Mouse (Mus musculus): ENCODE data around the gene Calhm2. TPM values are rescaled to one million over a fixed set of nuclear protein-coding genes. Genes with fewer than 3 reads are reported as not detected.

The Calhm2 gene
- polyA plus RNA-seq, 1 experiment from 2014 or later, result 0.05 TPM

GRCm38 (mm10) chr19:47133161-47133560 is 4.9 kb downstream of the Calhm2 start:
- no peak for TF ChIP-seq CTCF (IDR thresholded peaks at IDR 0.05)
- ATAC-seq (no peak), DNase-seq (ENCODE audit: low read depth, low spot score) (no peak)
- no peaks in the 10 kb centered on the region for H3K27me3 ChIP-seq
- POLR2A ChIA-PET, result no interaction called here
- in situ Hi-C loops (cut with MboI; ENCODE audit: low pct_unique_long_range_greater_than_20kb), result no loop called here
- CTCF ChIA-PET, result interaction anchor here (1.6 to 2.8 kb wide), 2 partner anchors 12 to 36 kb away, joined by 5 to 8 read pairs; no protein-coding TSS in a partner anchor

DNA sequence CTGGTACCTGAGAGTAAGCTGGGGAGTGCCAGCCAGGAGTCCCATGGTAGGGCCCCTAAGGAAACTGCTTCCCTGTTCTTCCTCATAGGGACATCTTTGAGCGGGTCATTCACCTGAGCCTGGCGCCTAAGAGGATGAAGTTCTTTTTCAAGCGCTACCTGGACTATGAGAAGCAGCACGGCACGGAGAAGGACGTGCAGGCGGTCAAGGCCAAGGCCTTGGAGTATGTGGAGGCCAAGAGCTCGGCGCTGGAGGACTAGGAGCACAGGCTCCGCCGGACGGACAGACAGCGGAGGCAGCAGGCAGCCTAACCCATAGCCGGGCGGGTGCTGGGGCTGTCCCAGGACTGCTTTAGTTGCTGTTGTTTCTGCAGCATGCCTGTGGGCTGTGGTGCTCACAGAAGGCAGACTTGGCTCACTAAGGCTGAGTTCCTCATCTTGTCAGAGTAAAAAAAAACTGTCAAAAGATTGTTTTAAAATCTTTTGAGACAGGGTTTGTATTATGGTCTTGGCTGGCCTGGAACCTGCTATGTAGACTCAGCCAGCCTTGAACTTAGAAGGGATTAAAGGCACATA is 7.5 kb downstream of the Calhm2 start:
- no peak for DNase-seq (ENCODE audit: low read depth, low spot score)
- in situ Hi-C loops (cut with MboI; ENCODE audit: low pct_unique_long_range_greater_than_20kb), result no loop called here

DNA sequence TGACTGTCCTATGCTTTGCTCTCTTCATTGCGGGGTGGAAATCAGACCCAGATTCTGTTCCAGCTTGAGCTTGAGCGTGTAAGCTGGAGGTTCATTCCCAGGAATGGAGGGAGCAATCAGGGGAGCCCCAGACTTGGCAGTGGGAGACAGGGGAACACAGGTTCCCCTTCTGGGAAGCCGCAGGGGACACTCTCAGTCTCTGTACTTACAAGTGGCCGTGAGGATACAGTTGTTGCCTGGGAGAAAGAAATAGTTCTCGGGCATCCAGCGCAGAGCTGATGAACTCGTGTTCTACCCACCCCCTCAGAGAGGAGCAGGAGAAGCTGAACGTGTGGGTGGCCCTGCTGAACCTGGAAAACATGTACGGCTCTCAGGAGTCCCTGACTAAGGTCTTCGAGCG is 9.3 kb downstream of the Calhm2 start:
- ATAC-seq, result no peak
- POLR2A ChIA-PET, result no interaction called here

More for the DNA sequence above, 7.5 kb downstream of the Calhm2 start:
- H3K27me3 ChIP-seq, result no peaks in the 10 kb centered on the region
- no peak for TF ChIP-seq CTCF (IDR thresholded peaks at IDR 0.05)
- ATAC-seq, result no peak
- ChIA-PET CTCF (interaction anchor here (0.9 to 2.7 kb wide), 3 partner anchors 10 to 38 kb away, joined by 3 to 9 read pairs (median 3); no protein-coding TSS in a partner anchor), POLR2A (interaction anchor here (0.5 kb wide), 1 partner anchor 140 kb away, joined by 5 read pairs; no protein-coding TSS in a partner anchor)

GRCm38 (mm10) chr19:47128164-47128563 is 9.9 kb downstream of the Calhm2 start:
- no peaks in the 10 kb centered on the region for H3K27me3 ChIP-seq
- DNase-seq (ENCODE audit: low read depth, low spot score) (no peak), ATAC-seq (no peak)
- ChIA-PET CTCF (interaction anchor here (1.1 kb wide), 1 partner anchor 39 kb away, joined by 3 read pairs; no protein-coding TSS in a partner anchor), POLR2A (no interaction called here)
- no peak for TF ChIP-seq CTCF (IDR thresholded peaks at IDR 0.05)
- in situ Hi-C loops (cut with MboI; ENCODE audit: low pct_unique_long_range_greater_than_20kb), result no loop called here

More for the DNA sequence above, 9.3 kb downstream of the Calhm2 start:
- no peaks in the 10 kb centered on the region for H3K27me3 ChIP-seq
- CTCF ChIA-PET, result interaction anchor here (1.0 to 1.1 kb wide), 2 partner anchors 10 to 38 kb away, joined by 3 read pairs; no protein-coding TSS in a partner anchor
- no peak for TF ChIP-seq CTCF (IDR thresholded peaks at IDR 0.05)
- no peak for DNase-seq (ENCODE audit: low read depth, low spot score)
- in situ Hi-C loops (cut with MboI; ENCODE audit: low pct_unique_long_range_greater_than_20kb), result no loop called here

- no peak for ATAC-seq
- TF ChIP-seq CTCF (IDR thresholded peaks at IDR 0.05), result no peak
- POLR2A ChIA-PET, result interaction anchor here (0.6 kb wide), 1 partner anchor 70 kb away, joined by 4 read pairs; no protein-coding TSS in a partner anchor
- in situ Hi-C loops (cut with MboI; ENCODE audit: low pct_unique_long_range_greater_than_20kb), result loop anchor here (5.0 kb wide), 1 partner anchor 44 kb away; no protein-coding TSS in a partner anchor
- CTCF ChIA-PET, result interaction anchor here (1.0 to 4.6 kb wide), 9 partner anchors 9 to 52 kb away, joined by 3 to 46 read pairs (median 4); no protein-coding TSS in a partner anchor
- H3K27me3 ChIP-seq, result no peaks in the 10 kb centered on the region
- no peak for DNase-seq (ENCODE audit: low read depth, low spot score)
Measured at GRCm38 (mm10) chr19:47122802-47123201, 15.3 kb downstream of the Calhm2 start.

- ATAC-seq (peak; percentile 57), DNase-seq (ENCODE audit: low read depth, low spot score) (no peak)
- ChIA-PET CTCF (interaction anchor here (0.8 to 3.1 kb wide), 13 partner anchors 9 to 217 kb away, joined by 3 to 40 read pairs (median 4); no protein-coding TSS in a partner anchor), POLR2A (no interaction called here)
- peak; percentile 85 for TF ChIP-seq CTCF (IDR thresholded peaks at IDR 0.05)
- in situ Hi-C loops (cut with MboI; ENCODE audit: low pct_unique_long_range_greater_than_20kb), result loop anchor here (5.0 kb wide), 1 partner anchor 46 kb away; no protein-coding TSS in a partner anchor
- H3K27me3 ChIP-seq, result no peaks in the 10 kb centered on the region
Measured at GRCm38 (mm10) chr19:47121054-47121453, 17.0 kb downstream of the Calhm2 start.

- DNase-seq (ENCODE audit: low read depth, low spot score) (no peak), ATAC-seq (no peak)
- no peaks in the 10 kb centered on the region for H3K27me3 ChIP-seq
- ChIA-PET POLR2A (no interaction called here), CTCF (interaction anchor here (3.1 kb wide), 1 partner anchor 50 kb away, joined by 13 read pairs; no protein-coding TSS in a partner anchor)
- TF ChIP-seq CTCF (IDR thresholded peaks at IDR 0.05), result no peak
- in situ Hi-C loops (cut with MboI; ENCODE audit: low pct_unique_long_range_greater_than_20kb), result no loop called here
Measured at GRCm38 (mm10) chr19:47118634-47119033, 19.5 kb downstream of the Calhm2 start.

GRCm38 (mm10) chr19:47104641-47105271 is 33.3 kb downstream of the Calhm2 start:
- ChIA-PET CTCF (interaction anchor here (2.1 kb wide), 1 partner anchor 16 kb away, joined by 7 read pairs; no protein-coding TSS in a partner anchor), POLR2A (interaction anchor here (1.4 kb wide), 1 partner anchor 14 kb away, joined by 3 read pairs; the partner anchor contains the start of genes Pdcd11 and Usmg5)
- in situ Hi-C loops (cut with MboI; ENCODE audit: low pct_unique_long_range_greater_than_20kb), result no loop called here
- ATAC-seq, result no peak
- no peak for DNase-seq (ENCODE audit: low read depth, low spot score)
- no peaks in the 10 kb centered on the region for H3K27me3 ChIP-seq
- TF ChIP-seq CTCF (IDR thresholded peaks at IDR 0.05), result no peak

DNA sequence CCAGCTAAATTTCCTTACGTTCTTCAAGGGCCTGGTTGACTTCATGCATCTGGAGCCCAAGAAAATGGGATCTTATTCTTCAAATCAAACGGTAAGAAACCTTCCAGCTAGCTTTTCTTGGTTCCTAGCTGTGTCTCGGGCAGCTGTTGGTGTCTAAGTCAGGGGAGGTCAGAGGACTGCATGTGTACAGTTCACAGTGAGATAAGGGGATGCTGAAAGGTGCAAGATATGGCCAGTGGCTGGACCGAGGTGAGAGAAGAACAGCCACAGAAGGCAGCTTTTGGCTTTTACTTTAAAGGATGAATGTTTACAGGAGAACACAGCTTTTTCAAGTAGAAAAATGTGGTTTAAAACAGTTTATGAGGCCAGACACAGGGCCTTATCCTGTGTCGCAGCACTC is 37.0 kb downstream of the Calhm2 start:
- ATAC-seq (no peak), DNase-seq (ENCODE audit: low read depth, low spot score) (no peak)
- in situ Hi-C loops (cut with MboI; ENCODE audit: low pct_unique_long_range_greater_than_20kb), result no loop called here
- H3K27me3 ChIP-seq, result no peaks in the 10 kb centered on the region
- CTCF ChIA-PET, result interaction anchor here (1.9 kb wide), 1 partner anchor 10 kb away, joined by 6 read pairs; the partner anchor contains the start of genes Pdcd11 and Usmg5
- no peak for TF ChIP-seq CTCF (IDR thresholded peaks at IDR 0.05)
- POLR2A ChIA-PET, result interaction anchor here (0.9 to 1.5 kb wide), 2 partner anchors 10 to 25 kb away, joined by 3 to 4 read pairs; partner anchors contain the start of genes Pdcd11 and Usmg5

DNA sequence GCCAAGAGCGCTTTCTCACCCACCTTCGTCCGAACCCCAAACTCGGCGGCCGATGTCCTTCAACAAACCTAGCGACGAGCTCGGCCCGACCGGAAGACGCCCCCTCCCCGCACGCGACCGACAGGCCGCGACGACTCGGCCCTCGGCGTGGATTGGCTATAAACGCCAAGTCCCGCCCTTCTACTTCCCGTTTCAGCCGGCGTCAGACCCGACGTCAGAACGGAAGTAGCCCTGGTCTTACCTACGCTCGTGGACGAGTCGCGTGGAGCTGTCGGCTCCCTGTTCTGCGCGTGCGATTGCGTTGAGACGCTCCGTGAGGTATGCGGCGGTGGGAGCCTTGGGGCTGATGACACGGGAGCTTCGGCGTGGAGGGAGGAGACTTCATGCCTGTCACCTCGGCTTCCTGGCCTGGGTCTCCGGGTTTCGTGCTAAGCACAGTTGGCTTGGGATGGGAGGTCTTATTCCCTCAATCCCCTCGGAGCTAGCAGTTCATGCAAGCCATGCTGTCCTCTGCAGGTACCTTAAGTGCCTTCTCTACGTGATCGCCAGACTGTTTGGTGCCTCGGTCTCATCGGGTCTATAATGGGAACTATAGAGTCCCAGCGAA is 47.4 kb downstream of the Calhm2 start, which contains the start of the genes Usmg5 and Pdcd11:
Gene Usmg5 (minus strand): TSS at position 98 of the 607 bp plus-strand sequence.
Gene Pdcd11 (plus strand): TSS at position 219 of the 607 bp plus-strand sequence.
- TF ChIP-seq CTCF (IDR thresholded peaks at IDR 0.05), result no peak
- peak; percentile 96 for ATAC-seq
- DNase-seq (ENCODE audit: low read depth, low spot score), result peak; percentile 64
- in situ Hi-C loops (cut with MboI; ENCODE audit: low pct_unique_long_range_greater_than_20kb), result no loop called here
- no peaks in the 10 kb centered on the region for H3K27me3 ChIP-seq
- ChIA-PET CTCF (interaction anchor here (1.0 to 1.6 kb wide), 3 partner anchors 9 to 24 kb away, joined by 3 to 6 read pairs (median 5); no protein-coding TSS in a partner anchor), POLR2A (interaction anchor here (0.9 to 2.1 kb wide), 4 partner anchors 10 to 23 kb away, joined by 3 to 9 read pairs (median 4); partner anchors contain the start of gene Taf5)

Data from Patski (cell line).